Mouse (Mus musculus) olfactory bulb, adult 2 months (tissue): ENCODE measurements around the gene Lcorl.

ENCODE experiments used
- CTCF ChIP-seq: fragments of 200-500 bp; IDR thresholded peaks from 2 replicates; pipeline ENCODE4 v1.5.1; 2012; ENCODE audit warnings: low read depth, mild to moderate bottlenecking, low read length, moderate library complexity; ENCODE audit not compliant: insufficient read depth
- POLR2A ChIP-seq: fragments of 200-500 bp; IDR thresholded peaks from 2 replicates; pipeline ENCODE4 v1.6.1; 2012; ENCODE audit warnings: mild to moderate bottlenecking, low read depth, low read length, moderate library complexity; ENCODE audit not compliant: insufficient read depth

DNA sequence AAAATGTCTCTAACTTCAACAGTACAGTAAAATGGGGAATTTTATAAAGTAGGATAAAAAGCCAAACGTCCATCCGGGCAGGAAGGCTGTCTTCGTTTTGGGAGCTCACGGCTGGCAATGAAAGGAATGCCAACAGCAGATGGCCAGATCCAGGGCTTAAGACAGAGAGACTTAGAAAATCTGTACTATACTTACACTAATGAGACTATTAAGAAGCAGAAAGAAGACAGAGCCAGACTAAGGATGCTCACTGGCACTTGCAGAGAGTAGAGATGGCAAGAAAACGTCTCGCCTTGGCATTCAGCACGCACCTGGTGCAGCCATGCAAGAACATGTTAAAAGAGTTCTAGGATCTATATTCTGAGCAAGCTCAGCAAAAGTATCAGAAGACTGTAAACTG lies 65.6 kb downstream of the Lcorl start:
- no peak for TF ChIP-seq POLR2A
- no peak for TF ChIP-seq CTCF
